Mouse (Mus musculus) A20 (cell line): Measurements from ENCODE around the gene Hmcn1.

Source experiments
- DNase-seq: peaks from one replicate; pipeline ENCODE4 v3.0.0-alpha.2; 2011; ENCODE audit warnings: low read depth, low spot score

The Hmcn1 gene

GRCm38 (mm10) chr1:150993162-150994064 is at the start of gene Hmcn1:
Gene Hmcn1 (minus strand): TSS chr1:150993435.
- DNase-seq = peak; percentile 18

GRCm38 (mm10) chr1:151040945-151041649 is 47.9 kb upstream of the Hmcn1 start:
- DNase-seq = peak; percentile 29

- DNase-seq = no peak
Observed at GRCm38 (mm10) chr1:151040290-151040689, 47.1 kb upstream of the Hmcn1 start.

DNA sequence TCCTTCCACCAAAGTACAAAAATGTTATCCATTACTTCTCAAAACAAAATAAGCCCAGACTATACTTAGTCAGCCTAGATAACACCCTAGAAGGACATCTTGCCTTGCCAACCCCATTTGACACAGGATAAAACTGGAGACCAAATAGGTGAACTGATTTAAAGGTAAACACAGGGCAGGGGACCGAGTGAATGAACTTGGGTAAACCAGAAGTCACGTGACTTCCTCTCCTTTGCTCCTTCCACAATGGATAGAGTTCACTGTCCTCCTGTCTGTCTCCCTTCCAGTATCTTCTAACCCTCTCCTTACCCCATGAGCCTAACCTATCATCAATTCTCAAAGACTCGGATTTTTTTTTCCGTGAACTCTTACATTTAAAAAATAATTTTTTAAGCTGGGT is 46.0 kb upstream of the Hmcn1 start:
- DNase-seq = no peak

DNA sequence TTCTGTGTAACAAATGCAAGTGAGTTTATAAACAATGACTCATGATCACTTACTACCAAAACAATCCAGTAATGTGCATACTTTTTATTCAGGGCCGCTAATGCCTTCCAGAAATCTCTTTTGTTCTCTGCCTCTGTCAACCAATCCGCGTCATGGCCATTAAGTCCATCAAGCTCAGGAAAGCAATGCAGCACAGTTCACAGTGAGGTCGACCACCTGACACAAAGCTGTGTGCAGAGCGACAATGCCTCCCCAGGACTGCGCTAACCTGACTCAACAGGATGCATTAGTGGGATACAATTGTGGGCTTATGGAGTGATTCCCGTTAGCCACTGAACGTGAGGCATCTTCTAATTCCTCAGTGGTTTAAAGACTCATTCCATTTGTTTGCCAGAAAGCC is 45.3 kb upstream of the Hmcn1 start:
- DNase-seq = no peak

GRCm38 (mm10) chr1:151036405-151036985 is 43.3 kb upstream of the Hmcn1 start:
- no peak for DNase-seq

- DNase-seq = no peak
Observed at GRCm38 (mm10) chr1:151035766-151036165, 42.5 kb upstream of the Hmcn1 start.

GRCm38 (mm10) chr1:151034993-151035592 is 41.9 kb upstream of the Hmcn1 start:
- DNase-seq = peak; percentile 67

GRCm38 (mm10) chr1:151033291-151033690 is 40.1 kb upstream of the Hmcn1 start:
- peak; percentile 35 for DNase-seq

DNA sequence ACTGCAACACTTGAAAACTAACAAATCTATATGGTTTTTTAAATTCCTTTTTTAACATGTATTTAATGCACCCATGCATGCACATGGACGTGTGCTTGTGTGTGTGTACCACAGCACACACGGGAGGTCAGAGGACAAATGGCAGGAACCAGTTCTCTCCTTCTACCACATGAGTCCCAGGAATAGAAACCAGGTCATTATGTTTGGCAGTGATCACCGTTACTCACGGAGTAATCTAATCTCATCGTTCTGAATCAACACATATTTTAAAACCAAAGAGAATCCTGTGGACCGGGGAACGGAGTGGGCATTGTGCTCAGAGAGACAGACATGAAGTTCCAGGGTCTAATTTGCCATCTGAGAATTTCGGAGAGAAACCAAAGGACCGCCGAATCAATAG is 38.3 kb upstream of the Hmcn1 start:
- DNase-seq = no peak

GRCm38 (mm10) chr1:151031086-151031485 is 37.9 kb upstream of the Hmcn1 start:
- DNase-seq = no peak

GRCm38 (mm10) chr1:151025049-151025773 is 32.0 kb upstream of the Hmcn1 start:
- no peak for DNase-seq

- DNase-seq = no peak
Observed at GRCm38 (mm10) chr1:151019273-151019890, 26.1 kb upstream of the Hmcn1 start.

DNA sequence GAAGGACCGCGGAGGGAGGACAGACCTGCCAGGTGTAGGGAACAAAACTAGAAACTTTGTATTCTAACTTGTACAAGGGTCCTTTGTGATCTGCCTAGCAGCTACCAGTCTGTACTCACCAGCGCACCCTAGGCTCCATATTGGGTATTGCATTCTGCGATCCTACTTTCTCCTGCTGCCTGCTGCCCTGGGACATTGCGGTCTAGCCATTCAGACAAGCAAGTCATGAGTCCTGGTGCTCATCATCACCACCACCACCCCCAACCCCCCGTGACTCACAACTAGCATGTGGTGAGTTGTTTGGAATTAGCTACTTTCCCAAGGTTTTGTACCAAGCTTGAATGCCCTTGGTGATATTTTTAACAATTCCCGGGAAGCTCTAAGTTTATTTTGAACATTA is 17.8 kb upstream of the Hmcn1 start:
- peak; percentile 56 for DNase-seq

DNA sequence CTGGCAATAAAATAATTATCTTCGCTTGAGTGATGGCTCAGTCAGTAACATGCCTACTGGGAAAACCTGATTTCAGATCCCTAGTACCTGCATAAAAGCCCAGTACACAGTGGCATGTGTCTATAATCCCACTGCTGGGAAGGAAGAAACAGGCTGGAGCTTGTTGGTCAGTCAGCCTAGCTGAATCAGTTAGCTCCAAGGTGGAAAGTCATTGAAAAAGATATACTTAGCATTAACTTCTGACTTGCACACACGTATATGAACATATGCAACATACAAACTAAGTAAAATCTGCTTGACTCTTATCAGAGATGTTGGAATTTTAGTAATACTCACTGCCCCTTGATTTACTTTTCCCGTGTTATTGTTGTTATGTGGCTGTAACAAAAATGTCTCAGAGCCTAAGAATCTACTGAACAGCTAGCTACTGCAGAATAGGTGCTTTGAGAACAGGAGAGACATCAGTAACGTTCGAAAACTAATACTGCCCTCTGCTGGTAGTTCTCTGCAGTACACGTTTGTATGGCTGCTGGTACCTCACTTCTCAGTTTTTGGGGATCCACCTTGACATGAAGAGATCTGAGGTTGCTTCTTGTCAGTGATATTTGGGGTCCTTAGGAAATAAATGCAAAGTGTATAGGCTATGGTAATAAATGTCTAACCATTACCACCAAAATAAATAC is 16.0 kb upstream of the Hmcn1 start:
- peak; percentile 71 for DNase-seq

GRCm38 (mm10) chr1:151007747-151008146 is 14.5 kb upstream of the Hmcn1 start:
- DNase-seq = no peak

GRCm38 (mm10) chr1:151004007-151004406 is 10.8 kb upstream of the Hmcn1 start:
- no peak for DNase-seq

- no peak for DNase-seq
Observed at GRCm38 (mm10) chr1:151001868-151002428, 8.7 kb upstream of the Hmcn1 start.

GRCm38 (mm10) chr1:151000714-151001113 is 7.5 kb upstream of the Hmcn1 start:
- no peak for DNase-seq

GRCm38 (mm10) chr1:150994612-150995011 is 1.4 kb upstream of the Hmcn1 start:
- DNase-seq = no peak
